Mouse (Mus musculus): Measurements from ENCODE around the gene Snx7.
A peak's percentile ranks its signal among the peaks of the same experiment; 100 is the strongest.

Snx7 gene

GRCm38 (mm10) chr3:117868637-117869323 lies at the start of gene Snx7:
TSS of gene Snx7 (minus strand) at chr3:117868936.
- peak in 1 of 2 experiments; percentile 19 for DNase-seq

- DNase-seq = no peak
Measured at GRCm38 (mm10) chr3:117915420-117915819, 46.7 kb upstream of the Snx7 start.

- DNase-seq = no peak
Measured at GRCm38 (mm10) chr3:117893736-117894135, 25.0 kb upstream of the Snx7 start.

- DNase-seq = no peak
Measured at GRCm38 (mm10) chr3:117875450-117875849, 6.7 kb upstream of the Snx7 start.

- no peak for DNase-seq
Measured at GRCm38 (mm10) chr3:117873209-117873863, 4.6 kb upstream of the Snx7 start.

- no peak for DNase-seq
Measured at GRCm38 (mm10) chr3:117869324-117869715, 584 bp upstream of the Snx7 start.

- no peak for DNase-seq
Measured at GRCm38 (mm10) chr3:117868091-117868490, 645 bp downstream of the Snx7 start.

- no peak for DNase-seq
Measured at GRCm38 (mm10) chr3:117866696-117867407, 1.9 kb downstream of the Snx7 start.

- no peak for DNase-seq
Measured at GRCm38 (mm10) chr3:117865621-117866020, 3.1 kb downstream of the Snx7 start.

GRCm38 (mm10) chr3:117862951-117863350 lies 5.8 kb downstream of the Snx7 start:
- DNase-seq = no peak

- no peak for DNase-seq
Measured at GRCm38 (mm10) chr3:117861977-117862434, 6.7 kb downstream of the Snx7 start.

GRCm38 (mm10) chr3:117858996-117859395 lies 9.7 kb downstream of the Snx7 start:
- no peak for DNase-seq

GRCm38 (mm10) chr3:117853729-117854128 lies 15.0 kb downstream of the Snx7 start:
- DNase-seq = no peak

- no peak for DNase-seq
Measured at GRCm38 (mm10) chr3:117852054-117852361, 16.7 kb downstream of the Snx7 start.

GRCm38 (mm10) chr3:117851278-117852053 lies 17.3 kb downstream of the Snx7 start:
- DNase-seq = no peak

- no peak for DNase-seq
Measured at GRCm38 (mm10) chr3:117848866-117849265, 19.9 kb downstream of the Snx7 start.

- DNase-seq = no peak
Measured at GRCm38 (mm10) chr3:117842658-117843057, 26.1 kb downstream of the Snx7 start.

- DNase-seq = no peak
Measured at GRCm38 (mm10) chr3:117839867-117840545, 28.7 kb downstream of the Snx7 start.

GRCm38 (mm10) chr3:117838020-117838419 lies 30.7 kb downstream of the Snx7 start:
- no peak for DNase-seq

GRCm38 (mm10) chr3:117826486-117827200 lies 42.1 kb downstream of the Snx7 start:
- DNase-seq = no peak

- DNase-seq = no peak
Measured at GRCm38 (mm10) chr3:117823218-117823617, 45.5 kb downstream of the Snx7 start.

GRCm38 (mm10) chr3:117817635-117818034 lies 51.1 kb downstream of the Snx7 start:
- DNase-seq = no peak
